Comparison of ENCODE assay signal across 9 mouse cellular contexts in genomic region chr10:20927894-20928293, GRCm38 (mm10). TPM values are rescaled to one million over a fixed set of nuclear protein-coding genes. Genes with fewer than 3 reads are reported as not detected.
DNase-seq lines count a peak whose midpoint lies in the region; ATAC-seq lines count a peak whose summit lies in the region.
"Had no signal": no experiment of that assay in that cellular context is flagged by ENCODE, and none has a peak within 500 bp of the region (broad histone marks: within the 10 kb centered on the region; RNA-seq: fewer than 3 reads in every experiment).

No protein-coding gene starts in this region.

- H3K9ac ChIP-seq in hindbrain, embryonic 14.5 days, result no peak overlapping the region
- no peak overlapping the region for H3K9ac ChIP-seq in hindbrain, embryonic 12.5 days

- H3K27ac ChIP-seq in hindbrain, embryonic 14.5 days, result no peak overlapping the region
- no peak overlapping the region for H3K27ac ChIP-seq in hindbrain, embryonic 12.5 days

- H3K4me2 ChIP-seq in hindbrain, embryonic 14.5 days (replicated peaks), result no peak overlapping the region
- no peak overlapping the region for H3K4me2 ChIP-seq in hindbrain, embryonic 12.5 days (replicated peaks)

- H3K4me1 ChIP-seq in hindbrain, embryonic 14.5 days (replicated peaks; ENCODE audit: control insufficient read depth, insufficient read depth, low read length), result no peaks in the 10 kb centered on the region
- H3K4me1 ChIP-seq in hindbrain, embryonic 12.5 days, result no peaks in the 10 kb centered on the region

- no peaks in the 10 kb centered on the region for H3K9me3 ChIP-seq in hindbrain, embryonic 14.5 days (ENCODE audit: control insufficient read depth, low read length)
- no peaks in the 10 kb centered on the region for H3K9me3 ChIP-seq in hindbrain, embryonic 12.5 days (replicated peaks)
- H3K9me3 ChIP-seq: megakaryocyte, embryonic 14.5 days had no signal

- H3K36me3 ChIP-seq in hindbrain, embryonic 14.5 days (replicated peaks; ENCODE audit: control insufficient read depth, insufficient read depth), result no peaks in the 10 kb centered on the region
- no peaks in the 10 kb centered on the region for H3K36me3 ChIP-seq in hindbrain, embryonic 12.5 days

- no peak overlapping the region for H3K4me3 ChIP-seq in hindbrain, embryonic 14.5 days (replicated peaks; ENCODE audit: low read length)
- H3K4me3 ChIP-seq in hindbrain, embryonic 12.5 days, result no peak overlapping the region
- H3K4me3 ChIP-seq: megakaryocyte, embryonic 14.5 days had no signal

- WGBS in hindbrain, embryonic 14.5 days, result 40% methylated on average over 4 of the region's 4 CpGs
- 48% methylated on average over 4 of the region's 4 CpGs for WGBS in hindbrain, embryonic 12.5 days

- no peaks in the 10 kb centered on the region for H3K27me3 ChIP-seq in hindbrain, embryonic 14.5 days (ENCODE audit: control insufficient read depth, insufficient read depth, low read length)
- H3K27me3 ChIP-seq in hindbrain, embryonic 12.5 days, result no peaks in the 10 kb centered on the region

- DNase-seq in hindbrain, embryonic 14.5 days (ENCODE audit: low spot score), result peak; percentile 83
- DNase-seq in urinary bladder, postnatal 14 days (ENCODE audit: low spot score), result peak; percentile 7
- DNase-seq in urinary bladder, postnatal 25 days (ENCODE audit: low spot score), result no peak
- peak; percentile 24 to 32 for DNase-seq in kidney, postnatal 36 days
- DNase-seq in yolk sac, embryonic 10.5 days (ENCODE audit: low spot score), result peak; percentile 7
- no peak for DNase-seq in cerebellum, adult 8-10 months
- DNase-seq in ovary, postnatal 36 days (ENCODE audit: low spot score), result no peak

- ATAC-seq in hindbrain, embryonic 14.5 days (ENCODE audit: low FRiP score), result no peak
- no peak for ATAC-seq in hindbrain, embryonic 12.5 days (ENCODE audit: low FRiP score)

RNA-seq across cellular contexts. Expression of gene Ahi1, which starts 24.5 kb away (rescaled TPM):
- 119 and 150 TPM in 2 replicates for polyA plus RNA-seq in hindbrain, embryonic 14.5 days (2014; fragmentation: Nextera tagmentation; extraction: Ambion mirVana)
- polyA plus RNA-seq in hindbrain, embryonic 12.5 days (2016; fragmentation: Nextera tagmentation; extraction: Ambion mirVana), result 29.4 and 30.9 TPM in 2 replicates

Comparison
In these comparisons a context has a peak if more than half of its experiments do, and no peak if none do; other contexts are left out.
1. DNase-seq: peak in hindbrain, embryonic 14.5 days (single experiment), urinary bladder, postnatal 14 days (single experiment), kidney, postnatal 36 days (2 of 2) and yolk sac, embryonic 10.5 days (single experiment); none in urinary bladder, postnatal 25 days (single experiment), cerebellum, adult 8-10 months (single experiment) and ovary, postnatal 36 days (single experiment).